Mouse (Mus musculus) intestine, postnatal 0 days (tissue): ENCODE data around the gene Cox19. TPM values are rescaled to one million over a fixed set of nuclear protein-coding genes. Genes with fewer than 3 reads are reported as not detected.
A peak's percentile ranks its signal among the peaks of the same experiment; 100 is the strongest.

Experiments used
- ATAC-seq: fragments of 200-750 bp; cut with Nextera tagmentation; 2 replicates; pipeline ENCODE4 v1.8.0; 2017; ENCODE audit warnings: mild to moderate bottlenecking, moderate TSS enrichment, moderate library complexity
- H3K27ac ChIP-seq: fragments of 300-500 bp; sonication (generic); 2 replicates; pipeline ENCODE4 v1.5.1; 2014; ENCODE audit warnings: mild to moderate bottlenecking, low read depth, low read length, moderate library complexity
- H3K27me3 ChIP-seq: fragments of 300-500 bp; sonication (generic); replicated peaks from 2 replicates; pipeline ENCODE4 v1.6.1; 2014; ENCODE audit warnings: low read length, mixed read lengths; ENCODE audit not compliant: control insufficient read depth, insufficient read depth
- H3K36me3 ChIP-seq: fragments of 300-500 bp; sonication (generic); 2 replicates; pipeline ENCODE4 v1.6.1; 2014; ENCODE audit warnings: mild to moderate bottlenecking, moderate library complexity; ENCODE audit not compliant: control insufficient read depth, insufficient read depth
- H3K4me1 ChIP-seq: fragments of 300-500 bp; sonication (generic); replicated peaks from 2 replicates; pipeline ENCODE4 v1.6.1; 2014; ENCODE audit warnings: antibody characterized with exemption, low read length, mixed read lengths; ENCODE audit not compliant: control insufficient read depth, insufficient read depth
- H3K4me2 ChIP-seq: fragments of 300-500 bp; sonication (generic); replicated peaks from 2 replicates; pipeline ENCODE4 v1.6.1; 2014; ENCODE audit warnings: low read depth, mild to moderate bottlenecking, moderate library complexity
- H3K4me3 ChIP-seq: fragments of 300-500 bp; sonication (generic); 2 replicates; pipeline ENCODE4 v1.5.1; 2014; ENCODE audit warnings: low read depth, low read length
- H3K9ac ChIP-seq: fragments of 300-500 bp; sonication (generic); 2 replicates; pipeline ENCODE4 v1.6.1; 2014; ENCODE audit warnings: mild to moderate bottlenecking, low read depth, low read length
- H3K9me3 ChIP-seq: fragments of 300-500 bp; sonication (generic); 2 replicates; pipeline ENCODE4 v1.6.1; 2016; ENCODE audit warnings: mixed run types; ENCODE audit not compliant: control insufficient read depth
- CTCF ChIP-seq: sonication (generic); IDR thresholded peaks from 2 replicates; pipeline ENCODE4 v1.5.1; 2016; ENCODE audit warnings: low read depth, mild to moderate bottlenecking, control low read depth, antibody characterized with exemption, moderate library complexity
- WGBS: fragments of 180-500 bp; shearing (Covaris S2); extraction: QIAGEN DNeasy Blood & Tissue Kit; methylation state at CpG from one replicate; pipeline ENCODE4 v1.1.7; 2014; 5-methylcytosine and 5-hydroxymethylcytosine counted together
- polyA plus RNA-seq: library from polyadenylated mRNA; unstranded; fragments of >200 nt; fragmentation: Nextera tagmentation; extraction: Ambion mirVana; gene quantifications from 2 replicates; pipeline ENCODE4 v1.2.1, GENCODE M21; 2015

Cox19 gene
- polyA plus RNA-seq, 1 experiment from 2014 or later: 181 TPM

DNA sequence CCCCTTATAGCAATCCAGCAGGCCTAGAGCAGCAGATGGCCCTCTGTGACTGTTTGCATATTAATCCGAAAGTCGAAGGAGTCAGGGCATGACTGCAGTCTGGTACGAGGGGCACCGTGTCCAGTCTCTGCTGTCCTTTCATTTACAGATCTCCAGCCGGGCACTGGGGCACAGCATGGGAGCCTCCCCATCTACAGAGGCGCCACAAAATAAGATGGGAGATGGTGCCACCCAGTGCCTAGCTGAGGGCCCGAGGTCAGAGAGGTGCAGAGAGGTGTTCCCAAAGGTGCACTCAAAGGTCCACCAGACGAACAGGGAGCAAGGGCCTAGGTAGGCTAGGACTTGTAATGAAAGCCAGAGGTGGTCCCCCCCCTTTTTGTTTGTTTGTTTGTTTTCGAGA is 32.0 kb upstream of the Cox19 start:
- no peaks in the 10 kb centered on the region for H3K27me3 ChIP-seq
- no peak for TF ChIP-seq CTCF
- no peak for ATAC-seq
- no peaks in the 10 kb centered on the region for H3K36me3 ChIP-seq
- H3K9ac ChIP-seq: no peak overlapping the region
- H3K4me3 ChIP-seq: no peak overlapping the region
- no peak overlapping the region for H3K27ac ChIP-seq
- H3K4me2 ChIP-seq: no peak overlapping the region
- WGBS: 75% methylated on average over 9 of the region's 9 CpGs
- H3K9me3 ChIP-seq: no peaks in the 10 kb centered on the region
- peaks cover 16% of the 10 kb centered on the region; the same call in 1 of the 2 replicates for H3K4me1 ChIP-seq

DNA sequence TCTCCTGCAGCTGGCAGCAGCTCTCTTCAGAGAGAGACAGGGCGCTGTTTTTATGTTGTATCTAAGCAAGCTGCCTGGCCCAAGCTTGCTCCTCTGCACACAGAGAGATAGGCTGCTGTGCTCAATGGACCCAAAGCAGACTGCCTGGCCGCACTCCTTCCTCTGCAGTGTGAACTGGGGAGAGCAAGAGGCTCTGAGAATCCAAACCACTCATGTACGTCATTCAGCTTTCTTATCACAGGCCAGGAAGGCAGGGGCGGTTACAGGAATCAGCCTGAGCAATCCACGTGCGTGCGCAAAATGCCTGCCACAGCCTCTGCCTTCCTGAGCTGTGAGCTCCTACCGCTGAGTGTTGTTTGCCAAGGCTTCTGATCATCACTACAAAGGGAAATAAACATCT is 31.5 kb upstream of the Cox19 start:
- Histone ChIP-seq H3K27me3 (no peaks in the 10 kb centered on the region), H3K4me3 (no peak overlapping the region), H3K9ac (no peak overlapping the region), H3K4me2 (peak overlapping the region; percentile 98; the same call in 1 of the 2 replicates), H3K9me3 (no peaks in the 10 kb centered on the region), H3K36me3 (no peaks in the 10 kb centered on the region), H3K27ac (peak overlapping the region; percentile 28; the same call in 1 of the 2 replicates), H3K4me1 (peaks cover 16% of the 10 kb centered on the region; the same call in 1 of the 2 replicates)
- WGBS: 50% methylated on average over 8 of the region's 8 CpGs
- TF ChIP-seq CTCF: no peak
- ATAC-seq: no peak

DNA sequence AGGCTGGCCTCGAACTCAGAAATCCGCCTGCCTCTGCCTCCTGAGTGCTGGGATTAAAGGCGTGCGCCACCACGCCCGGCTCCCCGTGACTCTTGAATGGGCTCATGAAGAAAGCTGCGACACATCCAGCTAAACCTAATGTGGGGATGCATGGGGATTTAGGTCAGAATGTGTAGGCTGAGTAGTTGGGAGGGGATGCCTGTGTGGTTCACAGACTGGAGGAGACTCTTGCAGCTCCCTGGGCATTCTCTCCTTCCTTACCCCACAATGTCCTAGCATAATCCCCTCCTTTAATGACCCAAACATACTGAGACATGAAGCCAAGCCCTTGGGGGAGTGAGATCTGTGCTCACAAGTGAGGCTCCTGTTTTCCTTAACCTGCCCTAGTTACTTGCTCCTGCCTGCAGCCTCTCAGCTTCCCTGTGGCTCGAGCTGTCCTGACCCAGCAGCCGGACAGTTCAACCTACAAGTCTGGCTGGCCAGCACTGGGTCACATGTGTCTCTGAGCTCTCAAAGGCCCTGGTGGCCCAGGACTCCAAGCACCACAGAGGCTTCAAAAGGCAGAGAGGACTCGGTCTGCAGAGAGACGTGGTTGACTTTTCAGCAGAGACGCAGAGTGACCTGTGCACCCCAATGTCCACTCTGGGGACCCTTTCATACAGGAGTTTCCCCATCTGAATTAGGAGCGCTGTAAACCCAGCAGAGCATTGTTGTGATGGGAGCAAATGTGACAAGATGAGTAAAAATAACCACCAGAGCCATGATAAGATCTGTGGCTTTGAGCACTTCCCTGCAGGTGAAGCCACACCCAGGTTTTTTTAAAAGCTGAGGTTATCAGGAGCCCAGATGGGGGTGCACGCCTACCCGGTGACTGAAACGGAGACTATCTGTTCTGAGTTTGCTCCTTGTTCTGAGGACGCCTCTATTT is 30.6 kb upstream of the Cox19 start:
- peaks cover 16% of the 10 kb centered on the region; the same call in 1 of the 2 replicates for H3K4me1 ChIP-seq
- 63% methylated on average over 18 of the region's 18 CpGs for WGBS
- no peak overlapping the region for H3K9ac ChIP-seq

DNA sequence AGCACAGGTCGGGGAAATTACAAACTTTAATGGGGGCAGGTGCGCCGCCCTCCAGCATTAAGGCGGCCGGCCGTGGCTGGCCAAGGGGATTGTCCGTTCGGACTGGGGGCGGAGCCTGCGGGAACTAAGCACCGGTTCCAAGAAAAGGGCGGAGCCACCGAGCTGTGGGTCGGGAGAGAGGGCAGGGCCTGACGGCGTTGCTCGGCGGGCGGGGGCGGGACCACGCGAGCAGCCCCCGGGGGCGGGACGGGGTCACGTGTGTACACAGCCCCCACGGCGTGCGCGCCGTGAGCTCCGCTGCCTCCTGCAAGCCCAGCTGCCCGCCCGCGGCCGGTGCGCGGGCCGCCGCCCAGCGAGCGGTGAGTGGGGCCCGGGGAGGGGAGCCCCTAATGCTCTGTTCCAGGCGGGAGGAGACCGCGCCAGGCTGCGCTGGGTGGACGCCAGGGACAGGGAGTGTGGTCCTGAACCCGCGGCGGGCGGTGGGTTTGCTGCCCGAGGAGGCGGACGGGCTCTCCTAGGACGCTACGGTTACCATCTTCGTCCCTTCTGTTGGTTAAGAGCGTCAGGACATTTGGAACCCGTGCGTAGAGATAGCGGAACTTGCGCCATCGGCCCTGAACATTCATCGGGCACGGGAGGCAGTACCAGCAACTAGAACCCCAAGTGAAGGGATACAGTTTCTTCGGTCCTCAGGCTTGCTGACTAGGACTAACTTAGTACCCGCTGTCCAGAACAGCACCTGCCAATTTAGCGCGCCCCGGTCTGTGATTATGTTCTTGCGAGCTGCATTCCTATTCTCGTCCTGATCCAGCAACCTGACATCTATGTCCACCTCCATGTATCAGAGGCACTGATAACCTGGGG is 29.4 kb upstream of the Cox19 start:
- H3K27ac ChIP-seq: peak overlapping the region; percentile 68
- ATAC-seq: peak; percentile 72
- H3K36me3 ChIP-seq: no peaks in the 10 kb centered on the region
- H3K9me3 ChIP-seq: no peaks in the 10 kb centered on the region
- peaks cover 16% of the 10 kb centered on the region; the same call in 1 of the 2 replicates for H3K4me1 ChIP-seq
- 1% methylated on average over 72 of the region's 73 CpGs for WGBS
- no peak for TF ChIP-seq CTCF
- H3K4me2 ChIP-seq: peak overlapping the region; percentile 98
- H3K4me3 ChIP-seq: peak overlapping the region; percentile 71
- H3K9ac ChIP-seq: peak overlapping the region; percentile 62
- no peaks in the 10 kb centered on the region for H3K27me3 ChIP-seq

More for the DNA sequence above, 30.6 kb upstream of the Cox19 start:
- Histone ChIP-seq H3K4me2 (peak overlapping the region; percentile 98), H3K27ac (no peak overlapping the region), H3K27me3 (no peaks in the 10 kb centered on the region), H3K4me3 (no peak overlapping the region), H3K9me3 (no peaks in the 10 kb centered on the region), H3K36me3 (no peaks in the 10 kb centered on the region)
- TF ChIP-seq CTCF: no peak
- no peak for ATAC-seq

DNA sequence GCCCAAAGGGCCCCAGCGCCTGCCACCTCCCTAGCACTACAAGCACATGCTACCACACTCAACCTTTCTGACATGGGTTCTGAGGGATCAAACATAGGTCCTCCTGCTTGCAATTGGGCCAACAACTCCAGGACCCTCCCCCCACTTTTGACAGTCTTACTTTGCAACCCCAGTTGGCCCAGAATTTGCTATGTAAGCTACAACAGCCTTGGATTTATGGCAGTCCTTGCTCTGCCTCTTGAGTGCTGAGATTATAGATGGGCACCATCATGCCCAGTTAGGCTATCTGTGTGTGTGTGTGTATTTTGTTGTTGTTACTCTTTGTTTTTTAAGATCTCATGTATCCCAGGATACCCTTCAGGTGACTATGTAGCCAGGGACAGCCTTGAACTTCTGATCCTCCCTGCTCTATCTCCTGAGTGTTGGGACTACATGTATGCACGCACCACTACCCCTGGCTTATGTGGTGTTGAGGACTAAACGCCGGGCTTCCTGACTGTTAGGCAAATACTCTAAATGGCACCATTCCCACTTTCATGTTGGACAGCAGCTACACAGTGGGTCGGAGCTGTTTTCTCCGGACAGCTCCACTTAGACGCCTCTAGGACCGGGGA is 28.7 kb upstream of the Cox19 start:
- Histone ChIP-seq H3K9me3 (no peaks in the 10 kb centered on the region), H3K9ac (peak overlapping the region; percentile 62), H3K4me1 (peaks cover 16% of the 10 kb centered on the region; the same call in 1 of the 2 replicates), H3K4me2 (peak overlapping the region; percentile 98), H3K27me3 (no peaks in the 10 kb centered on the region), H3K36me3 (no peaks in the 10 kb centered on the region), H3K4me3 (peak overlapping the region; percentile 71), H3K27ac (peak overlapping the region; percentile 46; the same call in 1 of the 2 replicates)
- no peak for ATAC-seq
- WGBS: 13% methylated on average over 8 of the region's 8 CpGs
- no peak for TF ChIP-seq CTCF
